Comparison of ENCODE assay signal across 8 mouse cellular contexts in genomic region chr2:152686806-152687267, GRCm38 (mm10). TPM values are rescaled to one million over a fixed set of nuclear protein-coding genes. Genes with fewer than 3 reads are reported as not detected.
DNase-seq lines count a peak whose midpoint lies in the region; ATAC-seq and TF ChIP-seq lines count a peak whose summit lies in the region.

Mcts2 (plus strand) TSS chr2:152687035.

- 55% methylated on average over 45 of the region's 45 CpGs for WGBS in forebrain, embryonic 15.5 days

- peak; percentile 98 for DNase-seq in MN1 (ENCODE audit: low spot score)
- peak; percentile 93 for DNase-seq in cerebellum, adult 11 months
- DNase-seq in heart, postnatal 14 days: peak; percentile 94 to 97
- peak; percentile 94 for DNase-seq in layer of hippocampus, adult 2 months (ENCODE audit: low spot score in 2 of 2)
- peak; percentile 91 to 94 for DNase-seq in lung, adult 18-20 months
- DNase-seq in ovary, postnatal 36 days (ENCODE audit: low spot score): peak; percentile 91
- peak; percentile 94 for DNase-seq in yolk sac, embryonic 10.5 days (ENCODE audit: low spot score)

- H3K4me1 ChIP-seq in forebrain, embryonic 15.5 days: peaks cover 18% of the 10 kb centered on the region

- intact Hi-C loops in heart, postnatal 14 days (cut with DNase I): no loop called here

- ATAC-seq in forebrain, embryonic 15.5 days (replicated peaks): peak; percentile 96

- no peaks in the 10 kb centered on the region for H3K27me3 ChIP-seq in forebrain, embryonic 15.5 days

- H3K4me3 ChIP-seq in forebrain, embryonic 15.5 days: peak within 1 kb of the TSS; percentile 45
- peak within 1 kb of the TSS; percentile 54 for H3K4me3 ChIP-seq in layer of hippocampus, adult 2 months

- H3K4me2 ChIP-seq in forebrain, embryonic 15.5 days (replicated peaks): peak within 1 kb of the TSS; percentile 52

- TF ChIP-seq CTCF in layer of hippocampus, adult 2 months (conservative IDR thresholded peaks at IDR 0.05): no peak

- no peaks in the 10 kb centered on the region for H3K9me3 ChIP-seq in forebrain, embryonic 15.5 days

- H3K27ac ChIP-seq in forebrain, embryonic 15.5 days (replicated peaks): peak within 1 kb of the TSS; percentile 67
- peak within 1 kb of the TSS; percentile 88 for H3K27ac ChIP-seq in layer of hippocampus, adult 2 months

- peaks cover 94% of the 10 kb centered on the region for H3K36me3 ChIP-seq in forebrain, embryonic 15.5 days

- peak within 1 kb of the TSS; percentile 44 for H3K9ac ChIP-seq in forebrain, embryonic 15.5 days (replicated peaks)

RNA-seq across cellular contexts. Expression of gene Mcts2, which starts in this region (rescaled TPM):
- polyA plus RNA-seq in forebrain, embryonic 15.5 days (2015; fragmentation: Nextera tagmentation; extraction: Ambion mirVana): 33.6 and 34.4 TPM in 2 replicates
- 10 to 100 TPM; 17.4 to 18.7 TPM for total RNA-seq in heart, postnatal 14 days (2021)
- 10 to 100 TPM; 18.8 to 20.8 TPM for total RNA-seq in layer of hippocampus, adult 2 months (2021)

Comparison
In these comparisons a context has a peak if more than half of its experiments do, and no peak if none do; other contexts are left out.
1. Peak in every context shown above with its lines: DNase-seq, ATAC-seq, H3K4me3 ChIP-seq and H3K27ac ChIP-seq.